Mouse (Mus musculus) MEL (cell line): ENCODE measurements around the gene Herpud2. TPM values are rescaled to one million over a fixed set of nuclear protein-coding genes. Genes with fewer than 3 reads are reported as not detected.
A peak's percentile ranks its signal among the peaks of the same experiment; 100 is the strongest.

Experiments used
- DNase-seq: peaks from one replicate; pipeline ENCODE4 v3.0.0; 2011; ENCODE audit warnings: low read depth, low spot score
- H3K27ac ChIP-seq: 2 replicates; pipeline ENCODE4 v1.5.1; 2012; ENCODE audit warnings: low read depth, mild to moderate bottlenecking, control low read depth, low read length, moderate library complexity; ENCODE audit not compliant: control insufficient read depth
- H3K27me3 ChIP-seq, 2 experiments: fragments of 150-350 bp in 1 of 2; sonication (generic) in 1 of 2; 2 replicates each; pipeline ENCODE4 v1.6.1; 2012; ENCODE audit warnings: low read length in 2 of 2, mild to moderate bottlenecking in 2 of 2, improper control_type of control experiment in 1 of 2, moderate library complexity in 1 of 2; ENCODE audit not compliant: insufficient read depth in 2 of 2, control insufficient read depth in 1 of 2
- H3K36me3 ChIP-seq, 2 experiments: 2 replicates each; pipeline ENCODE4 v1.6.1; 2012 to 2014; ENCODE audit warnings: low read length in 2 of 2, improper control_type of control experiment in 1 of 2, inconsistent platforms in 1 of 2, mild to moderate bottlenecking in 1 of 2; ENCODE audit not compliant: insufficient read depth in 2 of 2, control insufficient read depth in 1 of 2
- H3K4me1 ChIP-seq, 2 experiments: fragments of 150-350 bp in 1 of 2; sonication (generic) in 1 of 2; 2 replicates each; pipeline ENCODE4 v1.6.1; 2012; ENCODE audit warnings: low read length in 2 of 2, improper control_type of control experiment in 1 of 2, mild to moderate bottlenecking in 1 of 2; ENCODE audit not compliant: insufficient read depth in 2 of 2, control insufficient read depth in 1 of 2
- H3K4me3 ChIP-seq, 2 experiments: fragments of 150-350 bp in 1 of 2; sonication (generic) in 1 of 2; 2 replicates each; pipeline ENCODE4 v1.5.1; 2012; ENCODE audit warnings: low read depth in 2 of 2, low read length in 2 of 2, mild to moderate bottlenecking in 2 of 2, moderate library complexity in 2 of 2, control low read depth in 1 of 2, improper control_type of control experiment in 1 of 2; ENCODE audit not compliant: control insufficient read depth in 1 of 2, insufficient read depth in 1 of 2
- H3K79me2 ChIP-seq: 2 replicates; pipeline ENCODE4 v1.6.1; 2012; ENCODE audit warnings: mild to moderate bottlenecking, low read length, moderate library complexity; ENCODE audit not compliant: control insufficient read depth, poor library complexity, insufficient read depth
- H3K9ac ChIP-seq: 2 replicates; pipeline ENCODE4 v1.6.1; 2012; ENCODE audit warnings: low read depth, mild to moderate bottlenecking, control low read depth, low read length, moderate library complexity; ENCODE audit not compliant: control insufficient read depth, poor library complexity, severe bottlenecking
- H3K9me3 ChIP-seq: fragments of 150-350 bp; sonication (generic); replicated peaks from 2 replicates; pipeline ENCODE4 v1.6.1; 2012; ENCODE audit warnings: mild to moderate bottlenecking, low read length, improper control_type of control experiment, moderate library complexity; ENCODE audit not compliant: insufficient read depth
- BHLHE40 ChIP-seq: IDR thresholded peaks from 2 replicates; pipeline ENCODE4 v1.6.1; 2012; ENCODE audit warnings: low read depth, mild to moderate bottlenecking, inconsistent platforms, low read length, improper control_type of control experiment, borderline replicate concordance
- CHD1 ChIP-seq: IDR thresholded peaks from 2 replicates; pipeline ENCODE4 v1.6.1; 2012; ENCODE audit warnings: low read depth, mild to moderate bottlenecking, inconsistent platforms, low read length, improper control_type of control experiment
- CTCF ChIP-seq, 3 experiments: IDR thresholded peaks in 2 of 3; conservative IDR thresholded peaks in 1 of 3; 2 replicates each; pipeline ENCODE4 v1.5.1; 2011 to 2012; ENCODE audit warnings: low read length in 3 of 3, low read depth in 2 of 3, mild to moderate bottlenecking in 2 of 3, improper control_type of control experiment in 1 of 3, inconsistent platforms in 1 of 3, mixed read lengths in 1 of 3, moderate library complexity in 1 of 3; ENCODE audit not compliant: control insufficient read depth in 1 of 3, insufficient read depth in 1 of 3, poor library complexity in 1 of 3, severe bottlenecking in 1 of 3
- E2F4 ChIP-seq: IDR thresholded peaks from 2 replicates; pipeline ENCODE4 v1.6.1; 2011; ENCODE audit warnings: low read depth, low read length, improper control_type of control experiment, borderline replicate concordance
- ELF1 ChIP-seq: IDR thresholded peaks from 2 replicates; pipeline ENCODE4 v1.6.1; 2014; ENCODE audit warnings: low read depth, mild to moderate bottlenecking, inconsistent platforms, low read length, improper control_type of control experiment, moderate library complexity
- EP300 ChIP-seq, 2 experiments: IDR thresholded peaks; 2 replicates each; pipeline ENCODE4 v1.6.1; 2011; ENCODE audit warnings: improper control_type of control experiment in 2 of 2, low read length in 2 of 2, low read depth in 1 of 2, mild to moderate bottlenecking in 1 of 2
- ETS1 ChIP-seq: IDR thresholded peaks from 2 replicates; pipeline ENCODE4 v1.6.1; 2012; ENCODE audit warnings: low read depth, mild to moderate bottlenecking, inconsistent platforms, low read length, improper control_type of control experiment, moderate library complexity
- GATA1 ChIP-seq: IDR thresholded peaks from 2 replicates; pipeline ENCODE4 v1.6.1; 2011; ENCODE audit warnings: low read depth, low read length, improper control_type of control experiment
- HCFC1 ChIP-seq: IDR thresholded peaks from 2 replicates; pipeline ENCODE4 v1.6.1; 2012; ENCODE audit warnings: low read depth, mild to moderate bottlenecking, inconsistent platforms, low read length, improper control_type of control experiment, moderate library complexity
- KAT2A ChIP-seq: conservative IDR thresholded peaks from 2 replicates; pipeline ENCODE4 v1.6.1; 2012; ENCODE audit warnings: low read depth, low read length, improper control_type of control experiment, inconsistent platforms
- MAX ChIP-seq: IDR thresholded peaks from 2 replicates; pipeline ENCODE4 v1.6.1; 2011; ENCODE audit warnings: low read length, improper control_type of control experiment
- MAZ ChIP-seq: IDR thresholded peaks from 2 replicates; pipeline ENCODE4 v1.6.1; 2012; ENCODE audit warnings: low read depth, mild to moderate bottlenecking, inconsistent platforms, low read length, improper control_type of control experiment
- MEF2A ChIP-seq: IDR thresholded peaks from 2 replicates; pipeline ENCODE4 v1.6.1; 2014; ENCODE audit warnings: low read depth, mild to moderate bottlenecking, inconsistent platforms, low read length, improper control_type of control experiment; ENCODE audit not compliant: poor library complexity, insufficient replicate concordance, severe bottlenecking; ENCODE audit errors: extremely low read depth
- MXI1 ChIP-seq: IDR thresholded peaks from 2 replicates; pipeline ENCODE4 v1.6.1; 2011; ENCODE audit warnings: mild to moderate bottlenecking, low read depth, low read length, improper control_type of control experiment
- MYC ChIP-seq: IDR thresholded peaks from 2 replicates; pipeline ENCODE4 v1.6.1; 2011; ENCODE audit warnings: low read depth, mild to moderate bottlenecking, low read length, improper control_type of control experiment, moderate library complexity
- NELFE ChIP-seq: IDR thresholded peaks from 2 replicates; pipeline ENCODE4 v1.6.1; 2011; ENCODE audit warnings: low read depth, low read length, improper control_type of control experiment
- POLR2A ChIP-seq, 2 experiments: IDR thresholded peaks; 2 replicates each; pipeline ENCODE4 v1.6.1; 2011 to 2012; ENCODE audit warnings: low read length in 2 of 2, mild to moderate bottlenecking in 2 of 2, control low read depth in 1 of 2, improper control_type of control experiment in 1 of 2, low read depth in 1 of 2, moderate library complexity in 1 of 2; ENCODE audit not compliant: control insufficient read depth in 1 of 2, insufficient read depth in 1 of 2, poor library complexity in 1 of 2
- POLR2AphosphoS2 ChIP-seq: IDR thresholded peaks from 2 replicates; pipeline ENCODE4 v1.6.1; 2011; ENCODE audit warnings: low read length, improper control_type of control experiment
- POLR2AphosphoS5 ChIP-seq: IDR thresholded peaks from 2 replicates; pipeline ENCODE4 v1.6.1; 2012; ENCODE audit warnings: low read depth, borderline replicate concordance, mild to moderate bottlenecking, inconsistent platforms, low read length, moderate library complexity, mixed read lengths
- RCOR1 ChIP-seq: IDR thresholded peaks from 2 replicates; pipeline ENCODE4 v1.6.1; 2012; ENCODE audit warnings: low read depth, mild to moderate bottlenecking, inconsistent platforms, low read length, improper control_type of control experiment
- SIN3A ChIP-seq: IDR thresholded peaks from 2 replicates; pipeline ENCODE4 v1.6.1; 2012; ENCODE audit warnings: low read length, improper control_type of control experiment, inconsistent platforms
- SMC3 ChIP-seq: IDR thresholded peaks from 2 replicates; pipeline ENCODE4 v1.6.1; 2011; ENCODE audit warnings: low read depth, low read length, improper control_type of control experiment
- TAL1 ChIP-seq: IDR thresholded peaks from 2 replicates; pipeline ENCODE4 v1.6.1; 2012; ENCODE audit warnings: mild to moderate bottlenecking, inconsistent platforms, low read length, moderate library complexity, mixed read lengths
- TBP ChIP-seq: IDR thresholded peaks from 2 replicates; pipeline ENCODE4 v1.8.0; 2011; ENCODE audit warnings: low read depth, low read length, improper control_type of control experiment
- TCF12 ChIP-seq: IDR thresholded peaks from 2 replicates; pipeline ENCODE4 v1.6.1; 2014; ENCODE audit warnings: low read depth, mild to moderate bottlenecking, inconsistent platforms, low read length, improper control_type of control experiment, moderate library complexity
- UBTF ChIP-seq: IDR thresholded peaks from 2 replicates; pipeline ENCODE4 v1.6.1; 2012; ENCODE audit warnings: low read depth, mild to moderate bottlenecking, inconsistent platforms, low read length, improper control_type of control experiment, moderate library complexity, borderline replicate concordance; ENCODE audit not compliant: insufficient read depth
- USF1 ChIP-seq: IDR thresholded peaks from 2 replicates; pipeline ENCODE4 v1.6.1; 2014; ENCODE audit warnings: low read depth, mild to moderate bottlenecking, inconsistent platforms, low read length, improper control_type of control experiment, moderate library complexity
- ZKSCAN1 ChIP-seq: IDR thresholded peaks from 2 replicates; pipeline ENCODE4 v1.6.1; 2012; ENCODE audit warnings: low read depth, mild to moderate bottlenecking, inconsistent platforms, low read length, improper control_type of control experiment, moderate library complexity
- ZMIZ1 ChIP-seq: IDR thresholded peaks from 2 replicates; pipeline ENCODE4 v1.6.1; 2012; ENCODE audit warnings: low read depth, mild to moderate bottlenecking, inconsistent platforms, low read length, improper control_type of control experiment, moderate library complexity
- ZNF384 ChIP-seq: IDR thresholded peaks from 2 replicates; pipeline ENCODE4 v1.6.1; 2012; ENCODE audit warnings: low read depth, mild to moderate bottlenecking, inconsistent platforms, low read length, improper control_type of control experiment
- polyA plus RNA-seq, 2 experiments: library from polyadenylated mRNA; stranded (reverse) in 1 of 2; unstranded in 1 of 2; fragments of >175 nt in 1 of 2; fragments of >200 nt in 1 of 2; gene quantifications; 2 replicates each; pipeline versions ENCODE4 v1.2.1 to v1.2.4; 2012; ENCODE audit warnings: low replicate concordance in 2 of 2, low read depth in 1 of 2; ENCODE audit not compliant: insufficient read length in 2 of 2, insufficient read depth in 1 of 2, missing spikeins in 1 of 2
- total RNA-seq: library from RNA; depleted of rRNA; stranded (reverse); fragments of 300-350 nt; gene quantifications from 2 replicates; pipeline ENCODE4 v1.2.3, GENCODE M21; 2012

Herpud2 gene
- total and polyA plus RNA-seq, 3 experiments = 4.3 to 17.2 TPM; not detected in 1

- H3K9ac ChIP-seq = 0 out of 2 replicates have a peak overlapping the region, but pooled peaks have one; percentile 7
- H3K27me3 ChIP-seq = no peaks in the 10 kb centered on the region
- H3K4me3 ChIP-seq = peak overlapping the region; percentile 24 to 73
- peak; percentile 73 for DNase-seq
- TF ChIP-seq GATA1 (peak; percentile 89), TAL1 (peak; percentile 86), ETS1 (peak; percentile 44; the same call in 1 of the 2 replicates), SIN3A (peak; percentile 55; the same call in 1 of the 2 replicates), EP300 (IDR thresholded peaks at IDR 0.05; ENCODE audit: low read depth in 1 of 2, low read length in 2 of 2) (peak; percentile 65 to 78), MXI1 (peak; percentile 36; the same call in 1 of the 2 replicates), KAT2A (no peak), TCF12 (peak; percentile 77), UBTF (no peak), TBP (0 out of 2 replicates have a peak, but pooled peaks have one; percentile 29), RCOR1 (no peak)
- peaks cover 10 to 34% of the 10 kb centered on the region in 2 experiments for H3K4me1 ChIP-seq
- H3K9me3 ChIP-seq = no peaks in the 10 kb centered on the region
- H3K27ac ChIP-seq = no peak overlapping the region
- peaks cover 37% of the 10 kb centered on the region for H3K79me2 ChIP-seq
- peaks cover 0 to 53% of the 10 kb centered on the region in 2 experiments; a peak in 2 of 4 replicates for H3K36me3 ChIP-seq
These were observed 2.9 kb downstream of the Herpud2 start for GRCm38 (mm10) chr9:25148767-25149166.

GRCm38 (mm10) chr9:25145925-25146324, 5.7 kb downstream of the Herpud2 start:
- 0 out of 2 replicates have a peak overlapping the region, but pooled peaks have one; percentile 19 for H3K27ac ChIP-seq
- H3K4me3 ChIP-seq = no peak overlapping the region; a peak in 1 of 4 replicates
- no peak for TF ChIP-seq NELFE
- peak; percentile 32; the same call in 1 of the 2 replicates for TF ChIP-seq ETS1
- no peak for TF ChIP-seq USF1
- no peak for TF ChIP-seq HCFC1
- TF ChIP-seq ZNF384 = no peak
- TF ChIP-seq E2F4 = no peak
- TF ChIP-seq TAL1 = no peak
- TF ChIP-seq MYC = no peak
- TF ChIP-seq SMC3 = no peak
- TF ChIP-seq CHD1 = no peak
- TF ChIP-seq RCOR1 = no peak; the same call in 1 of the 2 replicates
- no peak for TF ChIP-seq ELF1
- no peak for TF ChIP-seq KAT2A
- no peak for TF ChIP-seq SIN3A
- no peak for TF ChIP-seq UBTF
- peak; percentile 64; the same call in 1 of the 2 replicates for TF ChIP-seq GATA1
- TF ChIP-seq TBP = no peak
- TF ChIP-seq CTCF (IDR thresholded peaks at IDR 0.05 in 2 of 3, conservative IDR thresholded peaks at IDR 0.05 in 1 of 3; ENCODE audit: control insufficient read depth in 1 of 3, insufficient read depth in 1 of 3, low read depth in 2 of 3, low read length in 3 of 3, poor library complexity in 1 of 3, severe bottlenecking in 1 of 3) = no peak
- no peak for TF ChIP-seq ZKSCAN1
- TF ChIP-seq POLR2AphosphoS2 = no peak
- no peak for TF ChIP-seq POLR2A (IDR thresholded peaks at IDR 0.05; ENCODE audit: control insufficient read depth in 1 of 2, insufficient read depth in 1 of 2, low read depth in 1 of 2, low read length in 2 of 2, poor library complexity in 1 of 2)
- no peak for TF ChIP-seq POLR2AphosphoS5
- peak; percentile 28; the same call in 1 of the 2 replicates for TF ChIP-seq MXI1
- no peak for TF ChIP-seq MAZ
- no peak for TF ChIP-seq ZMIZ1
- no peak for TF ChIP-seq MEF2A
- TF ChIP-seq MAX = no peak
- no peak for TF ChIP-seq BHLHE40

More at GRCm38 (mm10) chr9:25145925-25146324, 5.7 kb downstream of the Herpud2 start:
- peaks cover 0 to 69% of the 10 kb centered on the region in 2 experiments; a peak in 2 of 4 replicates for H3K36me3 ChIP-seq
- H3K9me3 ChIP-seq = no peaks in the 10 kb centered on the region
- no peak overlapping the region for H3K9ac ChIP-seq
- H3K27me3 ChIP-seq = no peaks in the 10 kb centered on the region
- H3K79me2 ChIP-seq = peaks cover 31% of the 10 kb centered on the region
- peaks cover 15 to 48% of the 10 kb centered on the region in 2 experiments for H3K4me1 ChIP-seq
- DNase-seq = no peak
